8 mouse cellular contexts compared by ENCODE assay signal in the genomic region with DNA sequence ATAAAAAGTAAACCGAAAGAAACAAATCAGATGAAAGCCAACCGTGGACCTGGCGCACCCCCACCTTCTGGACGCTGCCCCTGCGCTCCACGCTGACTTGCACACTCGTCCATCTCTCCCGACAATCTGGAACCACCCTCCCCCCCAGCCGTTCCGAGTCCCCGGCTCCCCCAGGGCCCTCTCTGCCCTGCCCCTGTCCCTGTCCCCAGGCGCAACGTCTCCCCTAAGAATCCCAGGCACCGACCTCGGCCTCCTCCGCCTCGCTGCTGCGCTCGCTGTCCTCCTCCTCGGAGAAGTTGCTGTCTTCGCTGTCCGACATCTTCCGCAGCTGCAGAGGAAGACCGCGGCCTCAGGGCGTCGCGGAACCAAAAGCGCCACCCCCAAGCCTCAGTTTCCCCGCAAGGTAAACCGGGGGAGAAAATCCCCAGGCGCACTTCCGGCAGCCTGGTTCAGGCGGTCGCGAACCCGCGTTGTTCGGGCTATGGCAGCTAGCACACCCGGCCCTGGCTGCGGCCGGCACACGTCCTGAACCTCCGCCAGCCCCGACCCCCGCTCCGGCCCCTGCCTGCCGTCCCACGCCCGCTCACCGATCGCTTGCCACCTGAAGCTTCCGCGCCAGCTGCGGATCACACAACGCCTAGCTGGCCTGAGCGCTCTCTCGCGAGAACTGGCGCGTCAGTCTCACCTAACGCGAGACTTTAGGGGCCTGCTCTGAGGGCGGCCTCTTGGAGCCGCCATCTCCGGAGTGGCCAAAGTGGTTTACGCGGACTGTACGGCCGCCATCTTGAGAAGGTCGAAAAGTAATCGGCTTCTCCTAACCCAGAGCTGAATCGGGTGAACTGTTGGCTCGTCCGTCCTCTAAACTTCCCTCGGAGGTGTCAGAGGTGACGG. TPM values are rescaled to one million over a fixed set of nuclear protein-coding genes. Genes with fewer than 3 reads are reported as not detected.
DNase-seq lines count a peak whose midpoint lies in the region; ATAC-seq and TF ChIP-seq lines count a peak whose summit lies in the region.

Supt5 (minus strand) TSS at position 639 of the 891 bp plus-strand sequence.

- H3K36me3 ChIP-seq in G1E (replicated peaks), result peaks cover 34% of the 10 kb centered on the region
- no peaks in the 10 kb centered on the region for H3K36me3 ChIP-seq in forebrain, embryonic 16.5 days (ENCODE audit: control insufficient read depth, insufficient read depth)
- peaks cover 9% of the 10 kb centered on the region for H3K36me3 ChIP-seq in lung, embryonic 14.5 days (ENCODE audit: insufficient read depth)
- no peaks in the 10 kb centered on the region for H3K36me3 ChIP-seq in thymus, adult 2 months (ENCODE audit: control insufficient read depth, insufficient read depth, low read length)

- peak within 1 kb of the TSS; percentile 91 for H3K9ac ChIP-seq in forebrain, embryonic 16.5 days (replicated peaks; ENCODE audit: low read depth, low read length)
- H3K9ac ChIP-seq in lung, embryonic 14.5 days, result peak within 1 kb of the TSS; percentile 92

- DNase-seq in G1E (ENCODE audit: low spot score), result peak; percentile 96
- peak; percentile 95 to 98 for DNase-seq in cerebellum, adult 18-20 months
- DNase-seq in heart, postnatal 36 days, result peak; percentile 96 to 97
- DNase-seq in layer of hippocampus, adult 2 months (ENCODE audit: low spot score in 2 of 2), result peak; percentile 96 to 97
- DNase-seq in lung, embryonic 14.5 days, result peak; percentile 100
- DNase-seq in thymus, adult 2 months, result peak; percentile 98

- under 1% methylated on average over 76 of the region's 77 CpGs for whole genome bisulfite sequencing in forebrain, embryonic 16.5 days
- WGBS in lung, embryonic 14.5 days, result under 1% methylated on average over 77 of the region's 77 CpGs
- WGBS in olfactory bulb, adult 2 months, result under 1% methylated on average over 77 of the region's 77 CpGs
- WGBS in thymus, adult 2 months, result under 1% methylated on average over 77 of the region's 77 CpGs

- no peaks in the 10 kb centered on the region for H3K9me3 ChIP-seq in G1E (replicated peaks)
- no peaks in the 10 kb centered on the region for H3K9me3 ChIP-seq in forebrain, embryonic 16.5 days (ENCODE audit: control insufficient read depth, low read length)
- no peaks in the 10 kb centered on the region for H3K9me3 ChIP-seq in lung, embryonic 14.5 days (ENCODE audit: low read depth, low read length)

- peak; percentile 76 for TF ChIP-seq POLR2A in olfactory bulb, adult 2 months (IDR thresholded peaks at IDR 0.05; ENCODE audit: insufficient read depth, low read depth, low read length)
- TF ChIP-seq POLR2A in thymus, adult 2 months (IDR thresholded peaks at IDR 0.05; ENCODE audit: control insufficient read depth, extremely low read depth, insufficient read depth, low read length, poor library complexity), result peak; percentile 92

- H3K4me3 ChIP-seq in G1E (ENCODE audit: low read depth, low read length), result peak within 1 kb of the TSS; percentile 96
- H3K4me3 ChIP-seq in forebrain, embryonic 16.5 days (replicated peaks; ENCODE audit: low read length), result peak within 1 kb of the TSS; percentile 98
- H3K4me3 ChIP-seq in layer of hippocampus, adult 2 months, result peak within 1 kb of the TSS; percentile 82
- H3K4me3 ChIP-seq in lung, embryonic 14.5 days (ENCODE audit: low read depth, low read length), result peak within 1 kb of the TSS; percentile 80
- peak within 1 kb of the TSS; percentile 94 for H3K4me3 ChIP-seq in olfactory bulb, adult 2 months (ENCODE audit: insufficient read depth, low read depth, low read length)
- peak within 1 kb of the TSS; percentile 77 for H3K4me3 ChIP-seq in thymus, adult 2 months (ENCODE audit: control insufficient read depth, insufficient read depth, low read length)

- H3K27ac ChIP-seq in forebrain, embryonic 16.5 days (ENCODE audit: low read length), result peak within 1 kb of the TSS; percentile 74
- H3K27ac ChIP-seq in layer of hippocampus, adult 2 months, result peak within 1 kb of the TSS; percentile 97
- H3K27ac ChIP-seq in lung, embryonic 14.5 days (ENCODE audit: low read depth), result peak within 1 kb of the TSS; percentile 89
- H3K27ac ChIP-seq in olfactory bulb, adult 2 months (ENCODE audit: insufficient read depth, low read depth, low read length), result peak within 1 kb of the TSS; percentile 77
- H3K27ac ChIP-seq in thymus, adult 2 months (ENCODE audit: control insufficient read depth, insufficient read depth, low read length), result peak within 1 kb of the TSS; percentile 81

- intact Hi-C loops in heart, postnatal 36 days (cut with DNase I), result loop anchor here (5.0 kb wide), 1 partner anchor 61 kb away; the partner anchor contains the start of gene Eid2b

- ATAC-seq in G1E (ENCODE audit: extremely low read depth, insufficient number of reproducible peaks, low FRiP score, poor library complexity, severe bottlenecking), result peak; percentile 96
- peak; percentile 99 for ATAC-seq in forebrain, embryonic 16.5 days
- peak; percentile 99 for ATAC-seq in lung, embryonic 14.5 days (ENCODE audit: insufficient read depth)

- no peak for TF ChIP-seq CTCF in G1E (IDR thresholded peaks at IDR 0.05; ENCODE audit: low read depth, low read length)
- no peak for TF ChIP-seq CTCF in layer of hippocampus, adult 2 months (conservative IDR thresholded peaks at IDR 0.05)
- TF ChIP-seq CTCF in lung, embryonic 14.5 days (IDR thresholded peaks at IDR 0.05; ENCODE audit: low read depth), result no peak
- no peak for TF ChIP-seq CTCF in olfactory bulb, adult 2 months (IDR thresholded peaks at IDR 0.05; ENCODE audit: insufficient read depth, low read depth, low read length)
- TF ChIP-seq CTCF in thymus, adult 2 months (IDR thresholded peaks at IDR 0.05; ENCODE audit: borderline replicate concordance, control insufficient read depth, extremely low read depth, insufficient read depth, low read length, poor library complexity), result peak; percentile 60; the same call in 1 of the 2 replicates

- 0 out of 2 replicates have a peak, but pooled peaks cover 3% of the 10 kb centered on the region for H3K27me3 ChIP-seq in G1E (ENCODE audit: insufficient read depth, low read length)
- no peaks in the 10 kb centered on the region for H3K27me3 ChIP-seq in forebrain, embryonic 16.5 days (replicated peaks; ENCODE audit: control insufficient read depth, insufficient read depth, low read length)
- no peaks in the 10 kb centered on the region for H3K27me3 ChIP-seq in lung, embryonic 14.5 days (ENCODE audit: insufficient read depth, low read length)
- no peaks in the 10 kb centered on the region; the same call in 1 of the 2 replicates for H3K27me3 ChIP-seq in thymus, adult 2 months (ENCODE audit: control insufficient read depth, insufficient read depth, low read length)

- peaks cover 43% of the 10 kb centered on the region for H3K4me1 ChIP-seq in G1E (ENCODE audit: insufficient read depth, low read depth, low read length)
- peaks cover 14% of the 10 kb centered on the region for H3K4me1 ChIP-seq in forebrain, embryonic 16.5 days (replicated peaks; ENCODE audit: control insufficient read depth, insufficient read depth, low read length)
- no peaks in the 10 kb centered on the region for H3K4me1 ChIP-seq in lung, embryonic 14.5 days (ENCODE audit: insufficient read depth)
- peaks cover 3% of the 10 kb centered on the region; the same call in 1 of the 2 replicates for H3K4me1 ChIP-seq in olfactory bulb, adult 2 months (ENCODE audit: control insufficient read depth, insufficient read depth, low read length)
- H3K4me1 ChIP-seq in thymus, adult 2 months (replicated peaks; ENCODE audit: control insufficient read depth, insufficient read depth, low read length), result peaks cover 9% of the 10 kb centered on the region

- peak within 1 kb of the TSS; percentile 83 for H3K4me2 ChIP-seq in forebrain, embryonic 16.5 days (ENCODE audit: low read length)
- peak within 1 kb of the TSS; percentile 93 for H3K4me2 ChIP-seq in lung, embryonic 14.5 days

RNA-seq across cellular contexts. Expression of gene Supt5, which starts in this region (rescaled TPM):
- 80.5 and 97.7 TPM in 2 replicates for total RNA-seq in G1E (2014; fragmentation: Nextera tagmentation)
- total RNA-seq in G1E (2017), result 54.7 and 65.6 TPM in 2 replicates
- polyA plus RNA-seq in G1E (2012), result 123 and 148 TPM in 2 replicates
- polyA plus RNA-seq in forebrain, embryonic 16.5 days (2015; fragmentation: Nextera tagmentation; extraction: Ambion mirVana), result 114 and 118 TPM in 2 replicates
- total RNA-seq in heart, postnatal 36 days (2021), result 10 to 100 TPM; 56.8 to 62.8 TPM
- total RNA-seq in layer of hippocampus, adult 2 months (2021), result 100 to 1,000 TPM; 117 to 123 TPM
- 73.5 and 77.5 TPM in 2 replicates for polyA plus RNA-seq in lung, embryonic 14.5 days (2014; fragmentation: Nextera tagmentation; extraction: Ambion mirVana)
- polyA plus RNA-seq in olfactory bulb, adult 2 months (2012; ENCODE audit: insufficient read depth, insufficient read length, low replicate concordance, missing spikeins), result not detected in 2 replicates
- 241 and 245 TPM in 2 replicates for polyA plus RNA-seq in thymus, adult 2 months (2012; rRNA removed)

Comparison
In these comparisons a context has a peak if more than half of its experiments do, and no peak if none do; other contexts are left out.
1. Peak in every context shown above with its lines: DNase-seq, ATAC-seq, H3K4me3 ChIP-seq and H3K27ac ChIP-seq.